Mouse (Mus musculus): ENCODE measurements around the gene Cdh9. TPM values are rescaled to one million over a fixed set of nuclear protein-coding genes. Genes with fewer than 3 reads are reported as not detected.

The Cdh9 gene
- not detected for polyA plus RNA-seq (2015; fragmentation: Illumina TruSeq; extraction: RNeasy Lipid Tissue Mini Kit (QIAGEN cat#74804); ENCODE audit: insufficient read depth, low replicate concordance)

DNA sequence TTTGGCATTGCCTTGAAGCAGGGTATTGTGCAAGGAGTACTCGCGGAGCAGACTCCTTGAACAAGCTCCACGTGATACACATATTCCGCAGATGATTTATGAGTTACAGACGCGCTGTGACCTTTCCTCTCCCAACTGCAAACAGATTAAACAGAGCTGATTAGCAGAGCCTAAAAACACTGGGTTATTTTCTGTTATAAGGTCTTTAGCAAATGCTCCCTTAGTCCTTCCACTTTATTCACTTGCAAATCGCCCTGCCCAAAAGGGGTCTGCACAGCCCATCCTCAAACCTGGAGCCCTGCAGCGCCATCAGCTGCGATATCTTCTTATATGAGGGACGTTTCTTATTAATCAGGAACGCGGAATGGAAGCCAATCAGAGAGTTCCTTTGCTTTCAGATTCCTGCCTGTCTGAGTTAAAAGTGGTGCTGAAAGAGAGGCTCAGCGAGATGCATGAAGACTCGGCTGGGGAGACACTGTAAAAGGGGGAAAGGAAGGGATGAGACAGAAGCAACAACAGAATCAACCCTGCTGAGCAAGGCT is at the start of gene Cdh9:
TSS of gene Cdh9 (plus strand) at position 287 of the 542 bp plus-strand sequence.

Measured in spleen, adult 10 weeks (tissue).